Mouse (Mus musculus): ENCODE results near the gene Tll2.

Gene Tll2

DNA sequence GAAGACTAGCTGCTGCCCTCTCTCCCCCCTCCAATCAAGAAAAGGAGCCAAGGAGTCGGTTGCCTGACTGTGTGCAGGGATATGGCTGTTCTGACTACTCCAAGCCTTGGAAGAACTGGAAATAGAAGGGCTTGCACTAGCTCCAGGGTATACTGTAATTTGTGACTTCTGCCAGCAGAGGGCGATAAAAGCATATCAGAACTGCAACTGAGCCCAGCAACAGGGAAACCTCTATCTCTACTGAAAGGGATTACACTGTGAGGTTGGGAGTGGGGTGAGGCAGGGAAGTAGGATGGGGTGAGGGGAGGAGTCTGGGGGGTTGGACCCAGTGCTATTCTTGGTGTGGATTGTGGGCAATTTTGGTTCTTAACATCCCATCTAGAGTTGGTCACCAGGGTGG is 119.9 kb downstream of the Tll2 start:
- DNase-seq = peak; percentile 75

DNA sequence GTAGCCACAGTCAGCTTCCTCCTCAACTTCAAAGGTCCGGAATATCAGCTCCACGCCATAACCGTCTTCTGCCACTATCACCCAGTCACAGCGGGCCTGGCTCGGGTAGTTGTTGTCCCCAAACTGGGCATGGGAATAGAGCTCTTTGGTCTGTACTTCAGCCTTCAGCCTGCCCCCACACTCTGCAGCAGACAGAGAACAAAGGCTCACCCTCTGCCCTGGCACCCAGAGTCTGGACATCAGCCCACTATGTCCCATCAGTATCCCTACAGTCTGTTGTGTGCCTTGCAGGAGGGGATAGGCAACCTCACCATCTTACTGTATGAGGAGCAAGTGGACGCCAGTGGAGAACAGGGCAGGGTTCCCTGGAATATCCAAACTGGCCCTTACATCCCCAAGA is 120.3 kb downstream of the Tll2 start:
- no peak for DNase-seq

DNA sequence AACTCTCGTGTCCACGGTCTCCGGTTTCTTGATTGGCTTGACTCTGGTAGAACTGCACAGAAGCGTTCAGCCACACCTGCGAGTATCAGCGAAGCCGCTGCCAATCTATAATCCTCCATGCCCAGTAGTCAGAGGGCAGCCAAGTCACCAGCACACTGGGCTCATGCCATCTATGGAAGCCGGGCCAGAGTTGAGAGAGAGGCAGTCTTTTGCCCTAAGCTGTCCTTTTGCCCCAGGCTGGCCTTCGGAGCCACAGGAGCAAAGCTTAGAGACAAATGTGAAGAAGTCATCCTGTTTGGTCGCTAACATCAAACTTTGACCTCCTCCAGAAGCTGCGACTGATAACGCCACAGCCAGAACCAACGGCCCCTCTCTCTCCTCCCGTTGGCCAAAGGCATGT is 123.0 kb downstream of the Tll2 start:
- DNase-seq = no peak

DNA sequence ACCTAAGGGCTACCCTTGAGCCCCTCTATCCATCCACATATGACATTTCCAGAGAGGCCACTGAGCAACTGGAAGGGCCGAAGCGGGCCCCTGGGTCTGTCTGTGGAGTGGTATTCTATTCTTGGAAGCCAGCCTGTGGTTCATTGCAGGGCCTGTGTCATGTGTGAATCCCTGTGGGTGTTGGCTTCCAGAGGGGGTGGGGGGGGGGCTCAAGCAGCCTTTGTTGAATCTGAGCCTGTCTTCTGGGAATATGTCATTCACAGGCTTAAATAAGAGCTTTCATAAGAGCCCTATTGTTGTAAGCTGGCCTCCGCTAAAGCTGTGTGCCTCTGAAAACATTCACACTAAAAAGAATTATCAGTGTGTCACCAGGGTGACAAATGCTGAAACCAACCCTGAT is 125.0 kb downstream of the Tll2 start:
- no peak for DNase-seq

DNA sequence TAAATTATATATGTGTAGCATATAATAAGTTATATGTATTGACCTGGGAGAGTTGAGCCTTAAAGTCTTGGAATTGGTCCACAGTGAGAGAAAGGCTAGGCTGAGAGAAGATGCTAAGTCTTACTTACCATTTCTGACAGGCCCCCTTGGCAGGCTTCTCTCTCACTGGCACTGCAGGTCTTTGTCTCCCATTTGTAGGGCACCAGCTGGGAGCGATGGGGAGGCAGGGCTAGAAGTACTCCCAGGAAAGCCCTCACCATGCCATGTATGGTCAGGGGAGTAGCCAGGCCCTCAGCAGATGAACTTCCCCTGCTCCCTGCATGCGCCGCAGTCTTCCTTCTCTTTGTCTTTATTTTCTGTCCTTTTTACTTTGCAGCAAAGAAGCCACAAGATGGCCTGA is 129.7 kb downstream of the Tll2 start, which contains the start of gene Opalin:
Gene Opalin (minus strand): TSS at position 208 of the 400 bp plus-strand sequence.
- DNase-seq = no peak

DNA sequence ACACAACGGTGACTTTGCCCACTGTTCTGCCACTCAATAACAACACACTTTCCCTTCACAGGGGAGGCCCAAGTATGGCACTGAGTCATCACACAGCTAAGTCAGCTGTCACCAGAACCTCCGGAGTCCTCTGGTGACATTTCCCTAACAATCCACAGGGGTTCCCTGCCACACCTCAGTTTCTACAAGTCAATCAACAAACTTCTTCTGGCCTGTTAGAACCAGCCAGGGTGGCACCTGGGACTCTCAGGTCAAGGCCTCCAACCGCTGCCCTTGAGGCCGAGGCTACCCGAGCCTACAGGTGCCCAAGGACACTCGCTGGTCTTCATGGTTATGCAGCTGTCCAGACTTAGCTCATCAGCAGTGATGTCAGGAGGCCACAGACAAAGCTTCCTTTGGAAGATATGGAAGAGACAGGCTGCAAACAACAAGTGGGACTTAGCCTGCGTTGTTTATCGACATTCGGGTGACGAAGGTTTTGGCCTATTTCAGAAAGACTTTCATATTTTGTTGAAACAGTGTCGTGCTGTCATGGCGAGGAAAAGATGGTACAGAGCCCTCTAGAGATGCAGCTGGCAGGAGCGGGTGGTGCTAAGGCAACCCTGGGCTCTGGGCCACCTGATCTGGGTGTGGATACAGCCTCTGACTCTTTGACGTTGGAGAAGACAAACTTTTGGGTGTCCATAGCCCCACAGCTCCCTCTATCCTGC is 132.7 kb downstream of the Tll2 start:
- DNase-seq = no peak

DNA sequence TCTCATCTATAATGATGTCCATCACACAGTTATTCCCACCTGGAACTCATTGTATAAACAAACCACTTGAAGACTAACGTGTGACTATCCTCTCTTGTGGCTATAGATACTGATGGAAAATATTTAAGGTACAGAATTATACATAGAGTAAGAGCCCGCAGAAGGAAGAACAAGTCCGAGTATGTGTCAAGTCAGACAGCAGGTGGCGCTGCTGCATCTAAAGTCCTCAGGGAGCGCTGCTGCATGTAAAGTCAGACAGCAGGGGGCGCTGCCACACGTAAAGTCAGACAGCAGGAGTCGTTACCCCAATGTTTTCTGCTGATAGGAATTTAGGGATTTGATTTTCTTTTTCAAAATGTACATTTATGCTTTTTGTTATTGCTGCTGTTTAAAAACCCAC is 135.1 kb downstream of the Tll2 start:
- peak; percentile 71 for DNase-seq

DNA sequence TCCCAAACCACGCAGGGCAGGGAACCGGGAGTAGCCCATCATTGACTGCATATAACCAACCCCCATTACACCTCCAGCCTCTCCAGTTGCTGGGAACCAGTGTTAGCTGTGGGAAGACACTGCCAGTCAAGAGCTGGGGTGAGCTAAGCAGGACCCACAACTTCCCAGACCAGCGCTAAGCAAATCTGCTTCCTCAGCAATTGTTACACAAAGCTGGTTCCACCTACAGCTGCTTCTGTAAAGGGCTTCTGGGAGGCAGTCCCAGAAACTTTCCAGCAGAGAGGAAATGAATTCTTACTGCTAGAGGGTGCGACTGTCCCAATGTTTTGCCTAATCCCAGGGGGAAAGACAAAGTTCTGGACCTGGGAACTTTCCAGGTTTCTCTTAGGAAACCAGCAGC is 151.9 kb downstream of the Tll2 start:
- DNase-seq = no peak

DNA sequence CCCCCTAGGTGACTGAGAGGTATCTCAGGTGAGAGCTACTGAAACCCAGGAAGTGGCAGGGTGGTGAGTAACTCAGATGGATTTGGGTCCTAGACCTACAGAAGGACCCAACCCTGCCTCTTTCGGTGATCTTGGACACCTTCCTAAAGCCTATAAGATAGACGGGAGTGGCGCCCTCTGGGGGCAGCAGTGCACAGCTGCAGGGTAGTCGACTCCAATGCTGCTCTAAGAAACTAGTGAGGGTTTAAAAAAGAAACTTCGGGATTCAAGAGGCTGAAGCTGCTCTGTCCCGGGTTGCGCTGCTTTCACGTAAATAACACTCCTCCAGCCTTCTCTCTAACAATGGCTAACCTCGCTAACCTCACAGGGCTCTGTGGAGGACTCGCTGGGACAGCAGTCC is 153.1 kb downstream of the Tll2 start:
- no peak for DNase-seq

DNA sequence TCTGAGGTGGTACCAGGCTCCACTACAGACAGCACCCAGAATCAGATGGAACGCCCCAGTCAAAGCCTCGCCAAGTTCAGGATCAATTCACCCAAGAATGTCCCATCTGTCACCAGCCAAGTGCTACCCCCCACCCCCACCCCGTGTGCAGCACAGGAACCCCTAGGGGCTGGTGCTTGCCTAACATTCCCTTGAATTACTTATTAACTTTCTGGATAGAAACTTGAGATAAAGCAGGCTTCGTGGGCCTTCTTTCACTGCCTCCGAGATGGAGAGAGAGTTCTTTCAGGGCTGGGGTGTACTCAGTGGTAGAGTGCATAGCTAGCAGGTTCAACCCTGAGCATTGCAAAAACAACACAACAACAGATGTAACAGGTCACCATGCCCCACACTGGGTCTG is 154.4 kb downstream of the Tll2 start:
- no peak for DNase-seq

DNA sequence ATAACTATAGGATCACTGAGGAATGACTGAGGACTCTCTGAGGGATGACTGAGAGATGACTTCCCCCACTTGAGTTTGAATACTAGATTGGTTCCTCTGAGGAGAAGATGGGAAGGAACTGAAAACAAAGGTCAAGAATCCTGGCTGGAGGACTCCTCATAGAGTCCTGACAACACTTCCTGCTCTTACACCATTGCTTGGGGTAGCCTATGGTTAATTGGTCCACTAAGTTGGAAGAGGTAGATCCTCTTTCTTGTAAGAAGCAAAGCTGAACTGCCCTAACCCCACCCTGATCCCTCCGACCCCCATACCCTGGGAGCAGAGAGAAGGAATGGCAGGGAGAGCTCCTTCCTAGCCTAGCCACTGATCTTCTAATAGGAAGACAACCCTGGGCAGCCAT is 154.9 kb downstream of the Tll2 start:
- no peak for DNase-seq

DNA sequence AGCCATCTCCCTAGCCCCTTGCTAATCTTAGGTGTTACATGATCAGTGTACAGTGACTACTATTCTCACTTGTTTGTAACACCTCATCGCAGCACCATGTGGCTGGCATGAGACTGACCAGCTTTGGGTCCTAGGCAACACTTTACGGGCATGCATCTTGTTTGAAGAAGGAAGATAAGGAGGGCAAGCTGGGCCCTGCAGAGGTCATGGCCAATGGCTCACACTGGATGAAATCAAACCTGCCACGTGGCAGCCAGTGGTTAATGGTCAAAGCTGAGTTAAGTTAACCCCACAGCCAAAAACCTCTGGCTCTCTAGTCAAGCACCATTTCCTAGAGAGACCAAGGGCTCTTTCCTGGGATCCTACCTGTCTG is 158.5 kb downstream of the Tll2 start:
- no peak for DNase-seq

DNA sequence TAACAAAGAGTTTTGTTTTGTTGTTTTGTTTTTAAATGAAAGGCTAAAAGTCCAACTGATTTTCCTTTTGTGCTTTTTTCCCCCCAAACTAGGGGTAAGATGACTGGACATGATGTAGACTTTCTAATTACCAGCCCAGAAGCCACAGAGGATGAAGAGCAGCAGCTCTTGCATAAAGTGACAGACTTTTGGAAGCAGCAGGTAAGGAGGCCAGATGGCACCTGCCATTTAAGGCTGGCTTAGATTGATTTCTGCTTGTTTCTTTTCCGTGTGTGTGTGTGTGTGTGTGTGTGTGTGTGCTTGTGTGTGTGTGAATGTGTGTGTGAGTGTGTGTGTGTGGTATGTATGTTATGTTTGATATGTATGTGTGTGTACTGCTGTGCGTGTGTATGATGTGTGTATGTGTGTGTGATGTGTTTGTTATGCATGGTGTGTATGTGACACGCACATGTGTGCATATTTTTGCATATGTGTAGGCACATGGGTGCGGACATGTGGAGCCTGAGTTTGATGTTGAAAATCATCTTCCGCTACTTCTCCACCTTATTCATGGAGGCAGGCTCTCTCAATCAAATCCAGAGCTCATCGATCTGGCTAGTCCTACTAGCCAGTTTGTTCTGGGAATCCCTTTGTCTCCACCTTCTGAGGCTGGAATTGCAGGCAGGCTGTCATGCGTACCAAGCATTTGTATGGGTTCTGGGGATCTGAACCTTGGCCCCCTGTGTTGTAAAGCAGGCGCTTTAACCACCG is 159.0 kb downstream of the Tll2 start:
- DNase-seq = no peak

DNA sequence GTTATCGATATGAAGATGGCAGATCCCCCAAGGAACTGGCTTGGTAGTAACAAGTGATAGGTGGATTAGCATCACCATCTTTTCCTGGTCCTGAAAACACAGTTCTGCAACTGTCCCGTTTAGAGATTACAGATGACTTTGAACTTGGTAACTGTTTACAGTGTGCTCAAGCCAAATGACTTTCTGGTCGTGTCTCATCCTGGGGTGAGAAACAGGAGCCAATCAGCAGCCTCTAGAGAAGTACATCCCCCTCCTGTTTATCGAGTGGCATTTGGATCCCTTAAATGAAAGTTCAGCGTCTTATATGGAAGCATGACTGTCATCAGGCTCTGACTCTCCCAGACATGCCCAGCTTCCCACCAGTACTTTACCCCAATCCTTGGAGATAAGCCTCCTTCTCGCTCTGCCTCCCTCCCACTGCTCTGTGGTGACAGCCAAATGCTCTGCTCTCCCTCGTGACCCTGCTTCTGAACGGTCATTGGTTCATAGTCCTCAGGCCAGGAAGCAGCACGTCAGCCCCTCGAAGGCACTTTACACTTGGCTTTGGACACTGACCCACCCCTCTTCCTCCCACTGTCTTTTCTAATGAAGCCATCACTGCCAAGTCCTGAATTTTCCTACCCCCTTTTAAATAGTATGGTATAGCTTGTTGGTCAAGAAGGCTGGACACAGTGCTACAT is 161.4 kb downstream of the Tll2 start:
- no peak for DNase-seq

DNA sequence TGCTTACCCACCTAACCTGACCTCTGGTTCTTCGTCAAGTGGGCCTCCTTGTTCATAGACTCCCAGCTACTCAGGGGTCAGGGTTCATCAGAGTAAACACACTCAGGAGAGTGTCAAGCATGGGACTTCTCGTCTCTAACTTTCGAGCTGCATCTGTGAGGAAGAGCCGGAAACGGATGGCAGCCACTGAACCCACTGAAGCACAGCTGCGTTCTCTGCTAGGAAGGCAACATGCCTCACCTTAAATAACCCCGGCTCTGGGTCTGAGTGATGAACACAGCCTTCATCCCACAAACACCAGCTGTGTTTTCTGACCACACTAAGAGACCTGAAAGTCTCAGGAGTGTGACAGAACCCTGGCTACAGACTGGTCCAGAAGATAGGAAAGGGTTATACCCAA is 167.5 kb downstream of the Tll2 start:
- no peak for DNase-seq

DNA sequence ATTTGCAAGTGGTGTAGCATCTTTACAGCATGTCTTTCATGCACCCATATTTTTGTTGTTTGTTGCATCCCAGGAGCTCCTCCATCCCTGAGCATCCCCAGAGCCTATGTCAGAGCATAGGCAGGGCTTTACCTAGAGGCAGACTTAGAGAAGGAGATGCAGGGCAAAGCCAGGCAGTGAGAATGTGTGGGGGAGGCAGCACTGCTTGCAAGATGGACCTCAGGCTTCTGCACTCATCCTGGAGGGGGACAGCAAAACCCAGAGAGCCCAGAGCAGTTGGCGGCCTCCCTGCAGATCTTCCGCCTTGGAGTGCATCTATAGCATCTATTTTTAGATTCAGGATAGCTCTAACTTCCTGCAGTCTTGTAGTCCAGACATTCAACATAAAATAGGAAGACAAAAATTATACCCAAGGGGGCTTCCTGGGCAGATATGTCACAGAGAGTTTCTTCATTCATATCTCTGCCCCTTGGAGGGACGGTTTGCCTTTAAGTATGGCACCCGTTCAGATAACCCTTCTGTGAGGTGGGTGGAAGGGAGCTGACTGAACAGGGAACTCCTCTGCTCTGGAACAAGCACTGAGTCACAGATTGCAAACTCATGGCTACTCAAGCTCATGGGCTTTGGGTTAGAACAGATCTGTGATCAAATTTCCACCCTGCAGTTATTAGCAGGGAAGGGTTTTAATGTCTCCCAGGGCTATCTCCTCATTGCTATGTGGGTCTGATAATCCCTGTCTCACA is 170.7 kb downstream of the Tll2 start:
- no peak for DNase-seq

All from cerebellum, adult 9-11 months (tissue).